Mouse (Mus musculus) testis, adult 2 months (tissue): ENCODE data around the gene Cyp8b1.

ENCODE experiments used
- CTCF ChIP-seq: fragments of 200-500 bp; IDR thresholded peaks from 2 replicates; pipeline ENCODE4 v1.5.1; 2012; ENCODE audit warnings: low read depth, mild to moderate bottlenecking, inconsistent platforms, low read length, moderate library complexity; ENCODE audit not compliant: control insufficient read depth, insufficient read depth, insufficient replicate concordance
- POLR2A ChIP-seq: fragments of 200-500 bp; IDR thresholded peaks from 2 replicates; pipeline ENCODE4 v1.6.1; 2012; ENCODE audit warnings: low read depth, mild to moderate bottlenecking, inconsistent platforms, low read length, moderate library complexity; ENCODE audit not compliant: control insufficient read depth

DNA sequence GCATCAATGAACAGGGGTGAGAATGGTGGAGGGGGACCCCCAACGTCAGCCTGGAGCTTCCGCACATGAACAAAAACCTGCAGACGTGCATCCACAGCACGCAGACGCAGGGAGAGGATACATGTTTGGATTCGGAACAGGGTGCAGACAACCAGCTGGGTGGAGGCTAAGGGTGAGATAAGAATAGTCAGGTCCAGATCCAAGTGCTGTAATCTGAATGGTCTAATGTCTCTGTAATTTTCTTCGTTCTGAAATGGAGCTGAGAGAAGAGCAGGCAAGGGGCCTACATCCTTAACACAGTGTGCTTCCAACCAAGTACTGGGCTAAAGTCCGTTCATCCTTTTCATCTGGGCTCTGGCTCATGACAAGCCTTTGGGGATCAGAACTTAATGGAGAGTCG, 24.8 kb downstream of the Cyp8b1 start:
- TF ChIP-seq CTCF (no peak), POLR2A (no peak)
